Mouse (Mus musculus) intestine, postnatal 0 days (tissue): ENCODE measurements around the gene Xrra1. TPM values are rescaled to one million over a fixed set of nuclear protein-coding genes. Genes with fewer than 3 reads are reported as not detected.

Experiments
- ATAC-seq: fragments of 200-750 bp; cut with Nextera tagmentation; 2 replicates; pipeline ENCODE4 v1.8.0; 2017; ENCODE audit warnings: mild to moderate bottlenecking, moderate TSS enrichment, moderate library complexity
- H3K27ac ChIP-seq: fragments of 300-500 bp; sonication (generic); 2 replicates; pipeline ENCODE4 v1.5.1; 2014; ENCODE audit warnings: mild to moderate bottlenecking, low read depth, low read length, moderate library complexity
- H3K27me3 ChIP-seq: fragments of 300-500 bp; sonication (generic); replicated peaks from 2 replicates; pipeline ENCODE4 v1.6.1; 2014; ENCODE audit warnings: low read length, mixed read lengths; ENCODE audit not compliant: control insufficient read depth, insufficient read depth
- H3K36me3 ChIP-seq: fragments of 300-500 bp; sonication (generic); 2 replicates; pipeline ENCODE4 v1.6.1; 2014; ENCODE audit warnings: mild to moderate bottlenecking, moderate library complexity; ENCODE audit not compliant: control insufficient read depth, insufficient read depth
- H3K4me1 ChIP-seq: fragments of 300-500 bp; sonication (generic); replicated peaks from 2 replicates; pipeline ENCODE4 v1.6.1; 2014; ENCODE audit warnings: antibody characterized with exemption, low read length, mixed read lengths; ENCODE audit not compliant: control insufficient read depth, insufficient read depth
- H3K4me2 ChIP-seq: fragments of 300-500 bp; sonication (generic); replicated peaks from 2 replicates; pipeline ENCODE4 v1.6.1; 2014; ENCODE audit warnings: low read depth, mild to moderate bottlenecking, moderate library complexity
- H3K4me3 ChIP-seq: fragments of 300-500 bp; sonication (generic); 2 replicates; pipeline ENCODE4 v1.5.1; 2014; ENCODE audit warnings: low read depth, low read length
- H3K9ac ChIP-seq: fragments of 300-500 bp; sonication (generic); 2 replicates; pipeline ENCODE4 v1.6.1; 2014; ENCODE audit warnings: mild to moderate bottlenecking, low read depth, low read length
- H3K9me3 ChIP-seq: fragments of 300-500 bp; sonication (generic); 2 replicates; pipeline ENCODE4 v1.6.1; 2016; ENCODE audit warnings: mixed run types; ENCODE audit not compliant: control insufficient read depth
- CTCF ChIP-seq: sonication (generic); IDR thresholded peaks from 2 replicates; pipeline ENCODE4 v1.5.1; 2016; ENCODE audit warnings: low read depth, mild to moderate bottlenecking, control low read depth, antibody characterized with exemption, moderate library complexity
- WGBS: fragments of 180-500 bp; shearing (Covaris S2); extraction: QIAGEN DNeasy Blood & Tissue Kit; methylation state at CpG from one replicate; pipeline ENCODE4 v1.1.7; 2014; 5-methylcytosine and 5-hydroxymethylcytosine counted together
- polyA plus RNA-seq: library from polyadenylated mRNA; unstranded; fragments of >200 nt; fragmentation: Nextera tagmentation; extraction: Ambion mirVana; gene quantifications from 2 replicates; pipeline ENCODE4 v1.2.1, GENCODE M21; 2015

The Xrra1 gene
- polyA plus RNA-seq, 1 experiment from 2014 or later: 0.17 TPM

- WGBS: 99% methylated on average over 3 of the region's 3 CpGs
- H3K9me3 ChIP-seq: no peaks in the 10 kb centered on the region
Observed at GRCm38 (mm10) chr7:99945939-99946338, 87.0 kb downstream of the Xrra1 start.

GRCm38 (mm10) chr7:99946356-99946755 is 87.4 kb downstream of the Xrra1 start:
- Histone ChIP-seq H3K4me2 (no peak overlapping the region), H3K9me3 (no peaks in the 10 kb centered on the region), H3K27me3 (no peaks in the 10 kb centered on the region), H3K9ac (no peak overlapping the region), H3K36me3 (peaks cover 49% of the 10 kb centered on the region), H3K4me1 (no peaks in the 10 kb centered on the region), H3K4me3 (no peak overlapping the region), H3K27ac (no peak overlapping the region)
- WGBS: 81% methylated on average over 4 of the region's 4 CpGs
- no peak for ATAC-seq
- TF ChIP-seq CTCF: no peak

More at GRCm38 (mm10) chr7:99945939-99946338, 87.0 kb downstream of the Xrra1 start:
- no peaks in the 10 kb centered on the region for H3K27me3 ChIP-seq
- no peak for TF ChIP-seq CTCF
- no peak overlapping the region for H3K9ac ChIP-seq
- peaks cover 53% of the 10 kb centered on the region for H3K36me3 ChIP-seq
- H3K27ac ChIP-seq: no peak overlapping the region
- no peak for ATAC-seq
- no peak overlapping the region for H3K4me2 ChIP-seq
- H3K4me1 ChIP-seq: no peaks in the 10 kb centered on the region
- H3K4me3 ChIP-seq: no peak overlapping the region

GRCm38 (mm10) chr7:99947329-99947728 is 88.4 kb downstream of the Xrra1 start:
- Histone ChIP-seq H3K9ac (no peak overlapping the region), H3K4me2 (no peak overlapping the region), H3K27me3 (no peaks in the 10 kb centered on the region), H3K4me1 (no peaks in the 10 kb centered on the region), H3K9me3 (no peaks in the 10 kb centered on the region), H3K36me3 (peaks cover 41% of the 10 kb centered on the region), H3K27ac (no peak overlapping the region), H3K4me3 (no peak overlapping the region)
- ATAC-seq: no peak
- TF ChIP-seq CTCF: no peak
- 79% methylated on average over 9 of the region's 9 CpGs for WGBS

- ATAC-seq: no peak
- Histone ChIP-seq H3K36me3 (peaks cover 8% of the 10 kb centered on the region; the same call in 1 of the 2 replicates), H3K9me3 (no peaks in the 10 kb centered on the region), H3K27ac (no peak overlapping the region), H3K4me3 (no peak overlapping the region), H3K4me2 (no peak overlapping the region), H3K4me1 (no peaks in the 10 kb centered on the region), H3K27me3 (no peaks in the 10 kb centered on the region), H3K9ac (no peak overlapping the region)
- whole genome bisulfite sequencing: 78% methylated on average over 6 of the region's 6 CpGs
- no peak for TF ChIP-seq CTCF
Observed at GRCm38 (mm10) chr7:99953442-99954098, 94.7 kb downstream of the Xrra1 start.

GRCm38 (mm10) chr7:99954212-99954611 is 95.3 kb downstream of the Xrra1 start:
- 92% methylated on average over 8 of the region's 8 CpGs for WGBS
- H3K9ac ChIP-seq: no peak overlapping the region
- H3K36me3 ChIP-seq: peaks cover 8% of the 10 kb centered on the region; the same call in 1 of the 2 replicates
- H3K4me1 ChIP-seq: no peaks in the 10 kb centered on the region
- H3K4me2 ChIP-seq: no peak overlapping the region
- no peak for TF ChIP-seq CTCF
- no peaks in the 10 kb centered on the region for H3K27me3 ChIP-seq
- no peak for ATAC-seq
- H3K4me3 ChIP-seq: no peak overlapping the region
- H3K27ac ChIP-seq: no peak overlapping the region
- no peaks in the 10 kb centered on the region for H3K9me3 ChIP-seq

GRCm38 (mm10) chr7:99956095-99956494 is 97.2 kb downstream of the Xrra1 start:
- no peak for ATAC-seq
- Histone ChIP-seq H3K4me1 (no peaks in the 10 kb centered on the region), H3K4me2 (no peak overlapping the region)

More at GRCm38 (mm10) chr7:99956095-99956494, 97.2 kb downstream of the Xrra1 start:
- WGBS: 96% methylated on average over 7 of the region's 7 CpGs
- H3K36me3 ChIP-seq: peaks cover 4% of the 10 kb centered on the region; the same call in 1 of the 2 replicates
- no peak for TF ChIP-seq CTCF
- H3K27ac ChIP-seq: no peak overlapping the region
- H3K9ac ChIP-seq: no peak overlapping the region
- no peaks in the 10 kb centered on the region for H3K9me3 ChIP-seq
- no peak overlapping the region for H3K4me3 ChIP-seq
- H3K27me3 ChIP-seq: no peaks in the 10 kb centered on the region
